Mouse (Mus musculus): ENCODE measurements around the gene Sec23a. TPM values are rescaled to one million over a fixed set of nuclear protein-coding genes. Genes with fewer than 3 reads are reported as not detected.

Gene Sec23a
- polyA plus RNA-seq, 1 experiment from 2014 or later, result 115 TPM

DNA sequence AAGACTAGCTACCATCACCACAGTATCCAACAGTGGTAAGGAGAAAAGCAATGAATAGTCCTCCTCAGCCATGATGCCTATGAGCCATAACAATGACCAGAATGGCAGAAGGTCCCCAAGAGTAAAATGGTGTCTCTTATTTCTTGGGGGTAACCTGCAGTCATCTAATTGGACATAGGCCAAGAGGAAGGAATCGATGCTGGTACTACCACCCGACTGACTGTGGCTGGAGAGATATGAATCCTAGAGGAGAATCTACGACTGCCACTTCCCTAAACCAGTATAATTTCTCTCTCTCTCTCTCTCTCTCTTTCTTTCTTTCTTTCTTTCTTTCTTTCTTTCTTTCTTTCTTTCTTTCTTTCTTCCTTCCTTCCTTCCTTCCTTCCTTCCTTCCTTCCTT, 40.7 kb upstream of the Sec23a start:
- H3K27ac ChIP-seq (replicated peaks; ENCODE audit: low read depth, low read length), result no peak overlapping the region
- no peak for ATAC-seq (ENCODE audit: low read depth)
- no peak overlapping the region for H3K4me3 ChIP-seq (ENCODE audit: low read depth, low read length)
- H3K9ac ChIP-seq (ENCODE audit: low read depth, low read length), result no peak overlapping the region
- DNase-seq (ENCODE audit: low spot score), result no peak
- H3K27me3 ChIP-seq (replicated peaks; ENCODE audit: control insufficient read depth, insufficient read depth, low read length), result no peaks in the 10 kb centered on the region
- H3K36me3 ChIP-seq (ENCODE audit: control insufficient read depth, insufficient read depth, low read length), result peaks cover 42% of the 10 kb centered on the region
- no peak overlapping the region for H3K4me2 ChIP-seq (ENCODE audit: low read depth, low read length)
- 0 out of 2 replicates have a peak, but pooled peaks cover 4% of the 10 kb centered on the region for H3K9me3 ChIP-seq (ENCODE audit: control insufficient read depth, low read length)
- WGBS, result 97% methylated on average over 3 of the region's 3 CpGs
- no peaks in the 10 kb centered on the region for H3K4me1 ChIP-seq (ENCODE audit: control insufficient read depth, insufficient read depth, low read length)

DNA sequence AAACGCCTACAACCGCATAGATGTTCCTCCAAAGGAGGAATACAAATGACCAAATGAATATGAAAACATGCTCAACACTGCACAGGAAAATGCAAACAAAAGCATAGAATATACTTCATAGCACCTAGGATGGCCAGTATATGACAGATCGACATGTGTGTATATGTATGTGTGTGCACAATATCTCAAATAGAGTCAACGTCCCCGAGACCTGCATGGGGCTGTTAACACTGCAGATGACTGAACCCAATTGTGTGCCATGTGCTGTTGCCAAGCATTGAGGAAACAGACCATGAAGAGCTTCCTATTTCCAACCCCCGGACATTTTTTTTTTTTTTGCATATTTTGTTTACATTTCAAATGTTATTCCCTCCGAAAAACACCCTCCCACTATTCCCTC, 29.0 kb upstream of the Sec23a start:
- DNase-seq (ENCODE audit: low spot score) (no peak), ATAC-seq (ENCODE audit: low read depth) (peak; percentile 58; the same call in 1 of the 2 replicates)
- Histone ChIP-seq H3K27ac (replicated peaks; ENCODE audit: low read depth, low read length) (no peak overlapping the region; the same call in 1 of the 2 replicates), H3K36me3 (ENCODE audit: control insufficient read depth, insufficient read depth, low read length) (peaks cover 40% of the 10 kb centered on the region), H3K9ac (ENCODE audit: low read depth, low read length) (no peak overlapping the region), H3K4me2 (ENCODE audit: low read depth, low read length) (no peak overlapping the region), H3K4me1 (ENCODE audit: control insufficient read depth, insufficient read depth, low read length) (no peaks in the 10 kb centered on the region), H3K27me3 (replicated peaks; ENCODE audit: control insufficient read depth, insufficient read depth, low read length) (no peaks in the 10 kb centered on the region), H3K9me3 (ENCODE audit: control insufficient read depth, low read length) (no peaks in the 10 kb centered on the region), H3K4me3 (ENCODE audit: low read depth, low read length) (no peak overlapping the region)
- WGBS, result 29% methylated on average over 7 of the region's 7 CpGs

DNA sequence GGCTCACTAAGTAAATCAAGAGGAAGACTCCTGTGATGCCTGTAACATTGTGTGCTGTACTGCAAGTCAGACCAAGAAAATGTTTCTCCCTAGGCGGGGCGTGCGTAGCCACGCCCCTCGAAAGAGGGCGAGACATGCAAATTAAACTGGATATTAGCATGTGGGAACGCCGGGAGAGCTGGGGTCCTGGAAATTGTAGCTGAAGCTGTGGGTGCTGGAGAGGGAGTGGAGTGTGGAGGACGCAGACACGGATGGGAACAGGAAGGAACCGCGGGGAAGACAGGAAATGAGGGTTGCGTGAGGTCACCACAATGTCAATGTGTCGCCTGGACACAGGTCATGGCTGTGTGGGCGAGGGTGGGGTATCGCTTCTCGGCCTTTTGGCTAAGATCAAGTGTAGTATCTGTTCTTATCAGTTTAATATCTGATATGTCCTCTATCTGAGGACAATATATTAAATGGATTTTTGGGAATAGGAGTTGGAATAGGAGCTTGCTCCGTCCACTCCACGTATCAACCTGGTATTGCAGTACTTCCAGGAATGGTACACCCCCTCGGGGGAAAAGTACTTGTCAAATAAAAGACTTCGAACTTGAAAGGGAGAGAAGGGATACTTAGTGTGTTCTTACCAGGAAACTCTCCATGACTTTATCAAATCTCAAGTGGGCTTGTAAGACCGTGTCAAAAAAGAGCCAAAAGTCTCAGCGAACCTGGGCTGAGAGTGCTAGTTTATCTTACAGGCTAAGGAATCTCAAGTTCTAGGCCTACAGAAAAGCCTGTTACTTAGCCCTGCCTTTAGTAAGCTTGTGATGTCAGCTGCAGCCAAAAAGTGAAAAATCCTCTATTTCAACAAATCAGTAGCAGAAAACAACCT, 28.4 kb upstream of the Sec23a start:
- peak overlapping the region; percentile 65 for H3K27ac ChIP-seq (replicated peaks; ENCODE audit: low read depth, low read length)
- H3K9ac ChIP-seq (ENCODE audit: low read depth, low read length), result no peak overlapping the region
- ATAC-seq (ENCODE audit: low read depth), result peak; percentile 80
- H3K4me1 ChIP-seq (ENCODE audit: control insufficient read depth, insufficient read depth, low read length), result no peaks in the 10 kb centered on the region
- H3K4me3 ChIP-seq (ENCODE audit: low read depth, low read length), result 0 out of 2 replicates have a peak overlapping the region, but pooled peaks have one; percentile 3
- 6% methylated on average over 23 of the region's 23 CpGs for whole genome bisulfite sequencing
- H3K9me3 ChIP-seq (ENCODE audit: control insufficient read depth, low read length), result no peaks in the 10 kb centered on the region
- H3K4me2 ChIP-seq (ENCODE audit: low read depth, low read length), result peak overlapping the region; percentile 27
- H3K27me3 ChIP-seq (replicated peaks; ENCODE audit: control insufficient read depth, insufficient read depth, low read length), result no peaks in the 10 kb centered on the region
- peaks cover 34% of the 10 kb centered on the region for H3K36me3 ChIP-seq (ENCODE audit: control insufficient read depth, insufficient read depth, low read length)
- peak; percentile 84 for DNase-seq (ENCODE audit: low spot score)

DNA sequence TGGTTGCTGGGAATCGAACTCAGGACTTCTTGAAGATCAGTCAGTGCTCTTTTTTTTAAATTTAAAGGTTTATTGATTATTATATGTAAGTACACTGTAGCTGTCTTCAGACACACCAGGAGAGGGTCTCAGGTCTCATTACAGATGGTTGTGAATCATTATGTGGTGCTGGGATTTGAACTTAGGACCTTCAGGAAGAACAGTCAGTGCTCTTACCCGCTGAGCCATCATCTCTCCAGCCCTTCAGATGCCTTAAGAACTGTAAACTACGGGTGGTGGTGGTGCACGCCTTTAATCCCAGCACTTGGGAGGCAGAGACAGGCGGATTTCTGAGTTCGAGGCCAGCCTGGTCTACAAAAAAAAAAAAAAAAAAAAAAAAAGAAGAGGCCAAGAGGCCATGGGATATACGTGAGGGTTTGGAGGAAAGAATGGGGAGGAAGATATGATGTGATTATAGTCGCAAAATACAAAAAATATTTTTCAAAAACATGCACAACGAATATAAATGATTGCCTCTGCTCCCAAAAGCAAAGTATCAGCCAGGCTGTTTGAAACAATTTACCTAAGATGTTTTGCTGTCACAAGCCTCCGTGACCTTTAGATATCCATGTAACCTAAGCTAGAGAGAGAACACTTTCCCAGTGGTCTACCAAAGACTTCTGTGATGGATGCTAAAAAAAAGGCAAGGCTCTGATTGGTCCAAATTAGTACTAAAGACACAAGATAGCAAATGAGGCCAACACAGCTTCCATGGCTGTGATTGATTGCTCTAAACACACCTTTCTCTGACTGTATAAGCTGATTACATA, 27.5 kb upstream of the Sec23a start:
- Histone ChIP-seq H3K27ac (replicated peaks; ENCODE audit: low read depth, low read length) (peak overlapping the region; percentile 65; the same call in 1 of the 2 replicates), H3K27me3 (replicated peaks; ENCODE audit: control insufficient read depth, insufficient read depth, low read length) (no peaks in the 10 kb centered on the region), H3K4me2 (ENCODE audit: low read depth, low read length) (peak overlapping the region; percentile 27; the same call in 1 of the 2 replicates), H3K36me3 (ENCODE audit: control insufficient read depth, insufficient read depth, low read length) (peaks cover 25% of the 10 kb centered on the region), H3K4me3 (ENCODE audit: low read depth, low read length) (no peak overlapping the region), H3K9ac (ENCODE audit: low read depth, low read length) (no peak overlapping the region), H3K4me1 (ENCODE audit: control insufficient read depth, insufficient read depth, low read length) (no peaks in the 10 kb centered on the region), H3K9me3 (ENCODE audit: control insufficient read depth, low read length) (no peaks in the 10 kb centered on the region)
- 69% methylated on average over 10 of the region's 10 CpGs for WGBS
- ATAC-seq (ENCODE audit: low read depth) (no peak), DNase-seq (ENCODE audit: low spot score) (no peak)

DNA sequence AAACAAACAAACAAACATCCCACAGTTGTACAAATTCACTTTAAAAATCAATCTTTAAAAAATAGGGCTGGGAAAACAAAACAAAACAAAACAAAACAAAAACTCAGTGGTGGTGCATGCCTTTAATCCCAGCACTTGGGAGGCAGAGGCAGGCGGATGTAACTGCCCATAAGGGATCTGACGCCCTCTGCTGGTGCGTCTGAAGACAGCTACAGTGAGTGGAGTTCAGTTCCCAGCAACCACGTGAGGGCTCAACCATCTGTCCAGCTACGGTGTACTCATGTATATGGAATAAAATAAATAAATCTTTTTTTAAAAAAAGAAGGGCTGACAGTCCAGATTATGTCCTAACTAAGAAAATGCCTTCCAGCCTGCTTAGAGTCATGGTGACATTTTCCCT, 20.3 kb upstream of the Sec23a start:
- ATAC-seq (ENCODE audit: low read depth), result no peak
- Histone ChIP-seq H3K27ac (replicated peaks; ENCODE audit: low read depth, low read length) (no peak overlapping the region), H3K9ac (ENCODE audit: low read depth, low read length) (no peak overlapping the region), H3K4me1 (ENCODE audit: control insufficient read depth, insufficient read depth, low read length) (no peaks in the 10 kb centered on the region), H3K36me3 (ENCODE audit: control insufficient read depth, insufficient read depth, low read length) (peaks cover 25% of the 10 kb centered on the region), H3K9me3 (ENCODE audit: control insufficient read depth, low read length) (no peaks in the 10 kb centered on the region), H3K27me3 (replicated peaks; ENCODE audit: control insufficient read depth, insufficient read depth, low read length) (no peaks in the 10 kb centered on the region), H3K4me2 (ENCODE audit: low read depth, low read length) (no peak overlapping the region), H3K4me3 (ENCODE audit: low read depth, low read length) (no peak overlapping the region)
- DNase-seq (ENCODE audit: low spot score), result no peak
- 59% methylated on average over 5 of the region's 5 CpGs for WGBS

DNA sequence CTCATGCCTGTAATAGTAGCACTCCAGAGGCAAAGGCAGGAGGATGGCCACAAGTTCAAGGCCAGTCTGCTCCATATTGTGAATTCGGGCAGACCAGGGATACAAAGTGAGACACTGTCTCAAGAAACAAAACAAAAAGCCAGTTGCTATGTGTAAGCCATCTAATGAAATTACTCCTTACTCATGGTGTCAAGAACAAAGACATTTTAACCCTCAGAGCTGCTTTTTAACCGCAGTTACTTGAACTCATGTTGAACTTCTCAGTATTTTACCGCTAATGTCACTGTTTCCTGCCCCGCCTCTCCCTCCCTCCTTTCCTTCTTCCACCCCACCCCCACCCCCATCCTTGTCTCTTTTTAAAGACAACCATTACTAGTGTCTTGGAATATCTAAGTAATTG, 9.5 kb upstream of the Sec23a start:
- Histone ChIP-seq H3K27ac (replicated peaks; ENCODE audit: low read depth, low read length) (no peak overlapping the region), H3K27me3 (replicated peaks; ENCODE audit: control insufficient read depth, insufficient read depth, low read length) (no peaks in the 10 kb centered on the region), H3K36me3 (ENCODE audit: control insufficient read depth, insufficient read depth, low read length) (peaks cover 79% of the 10 kb centered on the region), H3K9me3 (ENCODE audit: control insufficient read depth, low read length) (no peaks in the 10 kb centered on the region), H3K9ac (ENCODE audit: low read depth, low read length) (no peak overlapping the region), H3K4me1 (ENCODE audit: control insufficient read depth, insufficient read depth, low read length) (no peaks in the 10 kb centered on the region), H3K4me3 (ENCODE audit: low read depth, low read length) (no peak overlapping the region), H3K4me2 (ENCODE audit: low read depth, low read length) (no peak overlapping the region)
- WGBS, result 95% methylated on average over 4 of the region's 4 CpGs
- ATAC-seq (ENCODE audit: low read depth), result no peak
- no peak for DNase-seq (ENCODE audit: low spot score)

DNA sequence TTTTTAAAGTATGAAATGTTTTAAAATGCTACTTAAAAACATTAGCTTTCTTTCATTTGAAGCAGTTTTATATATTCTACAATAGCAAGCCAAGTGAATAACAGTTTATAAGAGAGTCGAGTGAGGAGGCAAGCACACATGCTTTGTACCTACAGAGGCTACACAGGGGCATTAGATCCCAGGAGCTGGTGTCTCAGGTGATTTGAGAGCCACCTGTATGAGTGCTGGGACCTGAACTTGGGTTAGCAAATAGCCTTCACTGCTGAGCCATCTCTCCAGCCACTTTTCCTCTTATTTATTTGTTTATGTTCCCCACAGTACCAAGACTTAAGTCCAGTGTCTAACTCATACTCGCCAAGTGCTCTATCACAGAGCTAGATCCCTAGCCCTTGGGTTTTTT, 8.1 kb upstream of the Sec23a start:
- no peak overlapping the region for H3K27ac ChIP-seq (replicated peaks; ENCODE audit: low read depth, low read length)
- H3K4me2 ChIP-seq (ENCODE audit: low read depth, low read length), result no peak overlapping the region
- H3K27me3 ChIP-seq (replicated peaks; ENCODE audit: control insufficient read depth, insufficient read depth, low read length), result no peaks in the 10 kb centered on the region
- no peaks in the 10 kb centered on the region for H3K4me1 ChIP-seq (ENCODE audit: control insufficient read depth, insufficient read depth, low read length)
- peaks cover 66% of the 10 kb centered on the region for H3K36me3 ChIP-seq (ENCODE audit: control insufficient read depth, insufficient read depth, low read length)
- WGBS, result 90% methylated on average over 2 of the region's 2 CpGs
- ATAC-seq (ENCODE audit: low read depth) (no peak), DNase-seq (ENCODE audit: low spot score) (no peak)
- no peaks in the 10 kb centered on the region for H3K9me3 ChIP-seq (ENCODE audit: control insufficient read depth, low read length)
- H3K4me3 ChIP-seq (ENCODE audit: low read depth, low read length), result no peak overlapping the region
- no peak overlapping the region for H3K9ac ChIP-seq (ENCODE audit: low read depth, low read length)

DNA sequence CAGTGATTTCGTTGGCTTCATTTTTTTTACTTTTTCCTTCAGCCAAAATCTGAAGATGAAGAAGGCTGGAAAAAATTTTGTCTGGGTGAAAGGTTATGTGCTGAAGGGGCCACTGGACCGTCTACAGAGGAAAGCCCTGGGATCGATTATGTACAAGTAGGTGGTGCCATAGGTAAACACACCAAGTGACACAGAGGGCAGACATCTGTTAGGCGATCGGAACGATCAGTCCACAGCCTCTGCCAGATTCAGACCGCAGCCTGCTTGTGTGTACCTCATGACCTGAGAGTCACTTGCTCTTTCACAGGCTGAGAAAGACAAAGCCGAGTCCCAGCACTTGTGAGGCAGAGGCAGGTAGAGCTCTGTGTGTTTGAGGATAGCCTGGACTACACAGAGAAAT, 6.2 kb upstream of the Sec23a start:
- no peak overlapping the region for H3K9ac ChIP-seq (ENCODE audit: low read depth, low read length)
- no peak overlapping the region for H3K4me2 ChIP-seq (ENCODE audit: low read depth, low read length)
- H3K4me1 ChIP-seq (ENCODE audit: control insufficient read depth, insufficient read depth, low read length), result no peaks in the 10 kb centered on the region
- WGBS, result 58% methylated on average over 8 of the region's 8 CpGs
- H3K36me3 ChIP-seq (ENCODE audit: control insufficient read depth, insufficient read depth, low read length), result peaks cover 50% of the 10 kb centered on the region
- H3K27ac ChIP-seq (replicated peaks; ENCODE audit: low read depth, low read length), result no peak overlapping the region
- H3K9me3 ChIP-seq (ENCODE audit: control insufficient read depth, low read length), result no peaks in the 10 kb centered on the region
- ATAC-seq (ENCODE audit: low read depth), result no peak
- no peak for DNase-seq (ENCODE audit: low spot score)
- no peaks in the 10 kb centered on the region for H3K27me3 ChIP-seq (replicated peaks; ENCODE audit: control insufficient read depth, insufficient read depth, low read length)
- H3K4me3 ChIP-seq (ENCODE audit: low read depth, low read length), result no peak overlapping the region
